Mouse (Mus musculus): ENCODE data around the gene Acot11. TPM values are rescaled to one million over a fixed set of nuclear protein-coding genes. Genes with fewer than 3 reads are reported as not detected.

Acot11 gene
- polyA plus RNA-seq, 1 experiment from 2014 or later: 12.2 TPM

DNA sequence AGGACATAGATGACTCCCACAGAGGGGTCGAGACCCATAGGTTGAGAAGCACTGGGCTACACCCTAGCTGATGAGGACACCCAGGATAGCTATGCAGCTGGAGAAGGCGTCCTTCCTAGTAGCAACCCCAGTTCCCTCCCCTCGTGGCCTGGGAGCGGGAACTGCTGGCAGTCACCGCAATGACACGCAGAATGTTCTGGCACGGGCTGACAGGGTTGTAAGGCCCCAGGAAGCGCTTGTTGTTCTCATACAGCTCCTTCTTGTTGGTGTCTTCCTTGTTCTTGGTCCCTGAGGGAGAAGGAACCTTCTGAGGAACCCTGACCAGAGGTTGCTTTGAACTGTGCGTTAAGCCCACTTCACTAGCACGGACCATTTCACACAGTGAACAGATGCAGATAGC, 100.8 kb downstream of the Acot11 start:
- no peak for ATAC-seq

DNA sequence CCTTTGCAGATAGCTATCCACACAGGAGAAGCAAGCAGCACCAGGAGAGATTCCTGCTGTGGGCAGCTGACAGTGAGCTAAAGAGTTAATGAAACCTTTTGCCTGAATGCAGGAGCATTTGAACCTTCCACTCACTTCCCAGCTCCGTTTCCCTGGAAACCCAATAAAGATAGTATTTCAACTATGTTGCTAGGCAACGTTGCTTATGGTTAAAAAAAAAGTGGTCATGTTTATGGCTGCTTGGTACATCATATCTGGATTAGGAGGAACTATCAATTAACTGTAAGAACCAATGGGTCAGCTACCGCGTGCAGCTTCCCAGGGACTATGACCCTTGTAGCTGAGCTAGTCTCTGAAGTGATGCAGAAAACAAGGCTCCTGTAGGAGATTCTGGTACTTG, 104.0 kb downstream of the Acot11 start:
- Histone ChIP-seq H3K9me3 (no peaks in the 10 kb centered on the region), H3K4me2 (replicated peaks) (no peak overlapping the region), H3K27ac (no peak overlapping the region), H3K27me3 (replicated peaks) (no peaks in the 10 kb centered on the region), H3K4me1 (replicated peaks) (peaks cover 15% of the 10 kb centered on the region; the same call in 1 of the 2 replicates), H3K36me3 (no peaks in the 10 kb centered on the region), H3K9ac (no peak overlapping the region), H3K4me3 (replicated peaks) (no peak overlapping the region)
- WGBS: 29% methylated on average over 4 of the region's 4 CpGs
- peak; percentile 66; the same call in 1 of the 2 replicates for ATAC-seq

More for the DNA sequence above, 100.8 kb downstream of the Acot11 start:
- no peak overlapping the region for H3K4me2 ChIP-seq (replicated peaks)
- H3K36me3 ChIP-seq: no peaks in the 10 kb centered on the region
- no peak overlapping the region for H3K27ac ChIP-seq
- 84% methylated on average over 10 of the region's 10 CpGs for WGBS
- no peak overlapping the region for H3K4me3 ChIP-seq (replicated peaks)
- H3K27me3 ChIP-seq (replicated peaks): no peaks in the 10 kb centered on the region
- no peaks in the 10 kb centered on the region for H3K9me3 ChIP-seq
- no peak overlapping the region for H3K9ac ChIP-seq
- H3K4me1 ChIP-seq (replicated peaks): peaks cover 23% of the 10 kb centered on the region

- Histone ChIP-seq H3K27me3 (replicated peaks) (no peaks in the 10 kb centered on the region), H3K4me3 (replicated peaks) (no peak overlapping the region), H3K4me1 (replicated peaks) (peaks cover 12% of the 10 kb centered on the region; the same call in 1 of the 2 replicates), H3K36me3 (no peaks in the 10 kb centered on the region), H3K27ac (no peak overlapping the region), H3K9ac (no peak overlapping the region), H3K9me3 (no peaks in the 10 kb centered on the region), H3K4me2 (replicated peaks) (no peak overlapping the region)
- peak; percentile 56 for ATAC-seq
- WGBS: 18% methylated on average over 9 of the region's 9 CpGs
Measured at GRCm38 (mm10) chr4:106699989-106700388, 104.8 kb downstream of the Acot11 start.

Other genes with a start within 250 kb of the Acot11 start
- 8.0 and 9.1 TPM in 2 replicates for gene Dhcr24, start 244.0 kb downstream of the Acot11 start, polyA plus RNA-seq (2015; fragmentation: Nextera tagmentation; extraction: Ambion mirVana)
- not detected in 2 replicates for gene Lexm, start 187.8 kb downstream of the Acot11 start, polyA plus RNA-seq (2015; fragmentation: Nextera tagmentation; extraction: Ambion mirVana)
- gene Ttc22, start 182.6 kb downstream of the Acot11 start, polyA plus RNA-seq (2015; fragmentation: Nextera tagmentation; extraction: Ambion mirVana): 8.6 and 10.1 TPM in 2 replicates
- 14.5 and 15.0 TPM in 2 replicates for gene Pars2, start 153.9 kb downstream of the Acot11 start, polyA plus RNA-seq (2015; fragmentation: Nextera tagmentation; extraction: Ambion mirVana)
- gene Ttc4, start 126.1 kb downstream of the Acot11 start, polyA plus RNA-seq (2015; fragmentation: Nextera tagmentation; extraction: Ambion mirVana): 72.0 and 73.4 TPM in 2 replicates
- gene Mroh7, start 74.1 kb downstream of the Acot11 start, polyA plus RNA-seq (2015; fragmentation: Nextera tagmentation; extraction: Ambion mirVana): 0.16 and 0.38 TPM in 2 replicates
- gene Fam151a, start 71.1 kb downstream of the Acot11 start, polyA plus RNA-seq (2015; fragmentation: Nextera tagmentation; extraction: Ambion mirVana): 1.2 and 1.3 TPM in 2 replicates
- 83.7 and 86.0 TPM in 2 replicates for gene Ssbp3, start 105.7 kb upstream of the Acot11 start, polyA plus RNA-seq (2015; fragmentation: Nextera tagmentation; extraction: Ambion mirVana)